In genomic region chr7:27756351-27757047, GRCm38 (mm10) we compare ENCODE assay signal across 12 mouse cellular contexts. TPM values are rescaled to one million over a fixed set of nuclear protein-coding genes. Genes with fewer than 3 reads are reported as not detected.
A peak's percentile ranks its signal among the peaks of the same experiment; 100 is the strongest.
DNase-seq lines count a peak whose midpoint lies in the region; ATAC-seq and TF ChIP-seq lines count a peak whose summit lies in the region.
"Had no signal": no experiment of that assay in that cellular context is flagged by ENCODE, and none has a peak within 500 bp of the region (broad histone marks: within the 10 kb centered on the region; RNA-seq: fewer than 3 reads in every experiment).

No protein-coding gene starts in this region.

- ATAC-seq in lung, embryonic 14.5 days (ENCODE audit: insufficient read depth): no peak
- ATAC-seq in forebrain, embryonic 16.5 days: peak; percentile 68
- peak; percentile 80 for ATAC-seq in midbrain, embryonic 15.5 days (replicated peaks)
- no peak for ATAC-seq in erythroblast, adult 5-6 weeks (replicated peaks; ENCODE audit: low FRiP score, poor library complexity, severe bottlenecking)

- peaks cover 10% of the 10 kb centered on the region for H3K36me3 ChIP-seq in lung, embryonic 14.5 days (ENCODE audit: insufficient read depth)
- peaks cover 12% of the 10 kb centered on the region for H3K36me3 ChIP-seq in forebrain, embryonic 16.5 days (ENCODE audit: control insufficient read depth, insufficient read depth)
- H3K36me3 ChIP-seq in midbrain, embryonic 15.5 days (replicated peaks): peaks cover 4% of the 10 kb centered on the region

- no peak overlapping the region for H3K4me3 ChIP-seq in lung, embryonic 14.5 days (ENCODE audit: low read depth, low read length)
- H3K4me3 ChIP-seq in forebrain, embryonic 16.5 days (replicated peaks; ENCODE audit: low read length): no peak overlapping the region
- H3K4me3 ChIP-seq in midbrain, embryonic 15.5 days: no peak overlapping the region
- H3K4me3 ChIP-seq: gastrocnemius, adult 2 months; layer of hippocampus, adult 2 months; megakaryocyte, embryonic 14.5 days had no signal

- H3K27me3 ChIP-seq in lung, embryonic 14.5 days (ENCODE audit: insufficient read depth, low read length): no peaks in the 10 kb centered on the region
- H3K27me3 ChIP-seq in forebrain, embryonic 16.5 days (replicated peaks; ENCODE audit: control insufficient read depth, insufficient read depth, low read length): no peaks in the 10 kb centered on the region
- H3K27me3 ChIP-seq in midbrain, embryonic 15.5 days (replicated peaks): no peaks in the 10 kb centered on the region
- H3K27me3 ChIP-seq: megakaryocyte, embryonic 14.5 days had no signal

- H3K9me3 ChIP-seq in lung, embryonic 14.5 days (ENCODE audit: low read depth, low read length): 0 out of 2 replicates have a peak, but pooled peaks cover under 1% of the 10 kb centered on the region
- no peaks in the 10 kb centered on the region for H3K9me3 ChIP-seq in forebrain, embryonic 16.5 days (ENCODE audit: control insufficient read depth, low read length)
- no peaks in the 10 kb centered on the region for H3K9me3 ChIP-seq in midbrain, embryonic 15.5 days

- TF ChIP-seq CTCF in lung, embryonic 14.5 days (IDR thresholded peaks at IDR 0.05; ENCODE audit: low read depth): no peak

- 44% methylated on average over 5 of the region's 5 CpGs for WGBS in lung, embryonic 14.5 days
- WGBS in forebrain, embryonic 16.5 days: 9% methylated on average over 5 of the region's 5 CpGs
- WGBS in midbrain, embryonic 15.5 days: 8% methylated on average over 5 of the region's 5 CpGs

- no peak overlapping the region for H3K27ac ChIP-seq in lung, embryonic 14.5 days (ENCODE audit: low read depth)
- peak overlapping the region; percentile 61 for H3K27ac ChIP-seq in forebrain, embryonic 16.5 days (ENCODE audit: low read length)
- peak overlapping the region; percentile 46 for H3K27ac ChIP-seq in midbrain, embryonic 15.5 days
- H3K27ac ChIP-seq: gastrocnemius, adult 2 months; layer of hippocampus, adult 2 months had no signal

- no peaks in the 10 kb centered on the region for H3K4me1 ChIP-seq in lung, embryonic 14.5 days (ENCODE audit: insufficient read depth)
- H3K4me1 ChIP-seq in forebrain, embryonic 16.5 days (replicated peaks; ENCODE audit: control insufficient read depth, insufficient read depth, low read length): peaks cover 11% of the 10 kb centered on the region
- peaks cover 13% of the 10 kb centered on the region for H3K4me1 ChIP-seq in midbrain, embryonic 15.5 days
- H3K4me1 ChIP-seq: megakaryocyte, embryonic 14.5 days had no signal

- no peak overlapping the region for H3K4me2 ChIP-seq in lung, embryonic 14.5 days
- no peak overlapping the region for H3K4me2 ChIP-seq in forebrain, embryonic 16.5 days (ENCODE audit: low read length)
- H3K4me2 ChIP-seq in midbrain, embryonic 15.5 days: no peak overlapping the region

- peak; percentile 6 for DNase-seq in lung, embryonic 14.5 days
- DNase-seq in lung, postnatal 4 days: no peak
- peak; percentile 30 for DNase-seq in right cerebral cortex, postnatal 36 days (ENCODE audit: low spot score in 2 of 2)
- DNase-seq in gastrocnemius, adult 8-10 months (ENCODE audit: low spot score in 2 of 2): no peak
- DNase-seq in adrenal gland, postnatal 10 days: no peak
- DNase-seq: gastrocnemius, adult 2 months; thymus, postnatal 4 days had no signal

- no peak overlapping the region for H3K9ac ChIP-seq in lung, embryonic 14.5 days
- H3K9ac ChIP-seq in forebrain, embryonic 16.5 days (replicated peaks; ENCODE audit: low read depth, low read length): no peak overlapping the region
- H3K9ac ChIP-seq in midbrain, embryonic 15.5 days: no peak overlapping the region

RNA-seq across cellular contexts. Expression of gene Zfp60, which starts 25.3 kb away (rescaled TPM):
- 37.5 and 39.3 TPM in 2 replicates for polyA plus RNA-seq in lung, embryonic 14.5 days (2014; fragmentation: Nextera tagmentation; extraction: Ambion mirVana)
- polyA plus RNA-seq in forebrain, embryonic 16.5 days (2015; fragmentation: Nextera tagmentation; extraction: Ambion mirVana): 132 and 133 TPM in 2 replicates
- polyA plus RNA-seq in midbrain, embryonic 15.5 days (2015; fragmentation: Nextera tagmentation; extraction: Ambion mirVana): 125 and 128 TPM in 2 replicates
- 1 to 10 TPM; 5.8 to 9.5 (median 6.8) TPM for total RNA-seq in gastrocnemius, adult 8-10 months (2022)
- total RNA-seq in erythroblast, adult 5-6 weeks (2015; ENCODE audit: low replicate concordance): 0.42 and 4.0 TPM in 2 replicates
- total RNA-seq in erythroblast, adult 5-6 weeks (2017; ENCODE audit: low replicate concordance): 1.8 and 4.5 TPM in 2 replicates
- 10 to 100 TPM in 1 of 2 experiments, 1 to 10 TPM in 1; 9.9 to 16.0 TPM for total RNA-seq in adrenal gland, postnatal 10 days (2021)

RNA-seq across cellular contexts. Expression of gene Zfp626, which starts 50.5 kb away (rescaled TPM):
- 1.9 and 2.1 TPM in 2 replicates for polyA plus RNA-seq in lung, embryonic 14.5 days (2014; fragmentation: Nextera tagmentation; extraction: Ambion mirVana)
- polyA plus RNA-seq in forebrain, embryonic 16.5 days (2015; fragmentation: Nextera tagmentation; extraction: Ambion mirVana): 2.4 and 2.7 TPM in 2 replicates
- polyA plus RNA-seq in midbrain, embryonic 15.5 days (2015; fragmentation: Nextera tagmentation; extraction: Ambion mirVana): 1.4 and 2.0 TPM in 2 replicates
- 1 to 10 TPM; 4.0 to 5.3 (median 4.4) TPM for total RNA-seq in gastrocnemius, adult 8-10 months (2022)
- total RNA-seq in erythroblast, adult 5-6 weeks (2015; ENCODE audit: low replicate concordance): 1.5 and 6.7 TPM in 2 replicates
- total RNA-seq in erythroblast, adult 5-6 weeks (2017; ENCODE audit: low replicate concordance): 0.68 and 2.8 TPM in 2 replicates
- 1 to 10 TPM; 6.5 to 8.9 TPM for total RNA-seq in adrenal gland, postnatal 10 days (2021)

Comparison
In these comparisons a context has a peak if more than half of its experiments do, and no peak if none do; other contexts are left out.
1. DNase-seq: peak in lung, embryonic 14.5 days (single experiment) and right cerebral cortex, postnatal 36 days (2 of 2); none in lung, postnatal 4 days (0 of 2), gastrocnemius, adult 8-10 months (0 of 2) and adrenal gland, postnatal 10 days (single experiment).
2. ATAC-seq: peak in forebrain, embryonic 16.5 days (single experiment) and midbrain, embryonic 15.5 days (single experiment); none in lung, embryonic 14.5 days (single experiment) and erythroblast, adult 5-6 weeks (single experiment).